Mouse (Mus musculus) MEL (cell line): ENCODE data around the gene Atic. TPM values are rescaled to one million over a fixed set of nuclear protein-coding genes. Genes with fewer than 3 reads are reported as not detected.

Experiments
- DNase-seq: peaks from one replicate; pipeline ENCODE4 v3.0.0; 2011; ENCODE audit warnings: low read depth, low spot score
- H3K27ac ChIP-seq: 2 replicates; pipeline ENCODE4 v1.5.1; 2012; ENCODE audit warnings: low read depth, mild to moderate bottlenecking, control low read depth, low read length, moderate library complexity; ENCODE audit not compliant: control insufficient read depth
- H3K27me3 ChIP-seq, 2 experiments: fragments of 150-350 bp in 1 of 2; sonication (generic) in 1 of 2; 2 replicates each; pipeline ENCODE4 v1.6.1; 2012; ENCODE audit warnings: low read length in 2 of 2, mild to moderate bottlenecking in 2 of 2, improper control_type of control experiment in 1 of 2, moderate library complexity in 1 of 2; ENCODE audit not compliant: insufficient read depth in 2 of 2, control insufficient read depth in 1 of 2
- H3K36me3 ChIP-seq, 2 experiments: 2 replicates each; pipeline ENCODE4 v1.6.1; 2012 to 2014; ENCODE audit warnings: low read length in 2 of 2, improper control_type of control experiment in 1 of 2, inconsistent platforms in 1 of 2, mild to moderate bottlenecking in 1 of 2; ENCODE audit not compliant: insufficient read depth in 2 of 2, control insufficient read depth in 1 of 2
- H3K4me1 ChIP-seq, 2 experiments: fragments of 150-350 bp in 1 of 2; sonication (generic) in 1 of 2; 2 replicates each; pipeline ENCODE4 v1.6.1; 2012; ENCODE audit warnings: low read length in 2 of 2, improper control_type of control experiment in 1 of 2, mild to moderate bottlenecking in 1 of 2; ENCODE audit not compliant: insufficient read depth in 2 of 2, control insufficient read depth in 1 of 2
- H3K4me3 ChIP-seq, 2 experiments: fragments of 150-350 bp in 1 of 2; sonication (generic) in 1 of 2; 2 replicates each; pipeline ENCODE4 v1.5.1; 2012; ENCODE audit warnings: low read depth in 2 of 2, low read length in 2 of 2, mild to moderate bottlenecking in 2 of 2, moderate library complexity in 2 of 2, control low read depth in 1 of 2, improper control_type of control experiment in 1 of 2; ENCODE audit not compliant: control insufficient read depth in 1 of 2, insufficient read depth in 1 of 2
- H3K79me2 ChIP-seq: 2 replicates; pipeline ENCODE4 v1.6.1; 2012; ENCODE audit warnings: mild to moderate bottlenecking, low read length, moderate library complexity; ENCODE audit not compliant: control insufficient read depth, poor library complexity, insufficient read depth
- H3K9ac ChIP-seq: 2 replicates; pipeline ENCODE4 v1.6.1; 2012; ENCODE audit warnings: low read depth, mild to moderate bottlenecking, control low read depth, low read length, moderate library complexity; ENCODE audit not compliant: control insufficient read depth, poor library complexity, severe bottlenecking
- H3K9me3 ChIP-seq: fragments of 150-350 bp; sonication (generic); replicated peaks from 2 replicates; pipeline ENCODE4 v1.6.1; 2012; ENCODE audit warnings: mild to moderate bottlenecking, low read length, improper control_type of control experiment, moderate library complexity; ENCODE audit not compliant: insufficient read depth
- CHD2 ChIP-seq: IDR thresholded peaks from 2 replicates; pipeline ENCODE4 v1.6.1; 2011; ENCODE audit warnings: low read length, improper control_type of control experiment
- E2F4 ChIP-seq: IDR thresholded peaks from 2 replicates; pipeline ENCODE4 v1.6.1; 2011; ENCODE audit warnings: low read depth, low read length, improper control_type of control experiment, borderline replicate concordance
- EP300 ChIP-seq, 2 experiments: IDR thresholded peaks; 2 replicates each; pipeline ENCODE4 v1.6.1; 2011; ENCODE audit warnings: improper control_type of control experiment in 2 of 2, low read length in 2 of 2, low read depth in 1 of 2, mild to moderate bottlenecking in 1 of 2
- GABPA ChIP-seq: IDR thresholded peaks from 2 replicates; pipeline ENCODE4 v1.6.1; 2012; ENCODE audit warnings: low read depth, mild to moderate bottlenecking, inconsistent platforms, low read length, improper control_type of control experiment, moderate library complexity
- GATA1 ChIP-seq: IDR thresholded peaks from 2 replicates; pipeline ENCODE4 v1.6.1; 2011; ENCODE audit warnings: low read depth, low read length, improper control_type of control experiment
- MAFK ChIP-seq: IDR thresholded peaks from 2 replicates; pipeline ENCODE4 v1.6.1; 2011; ENCODE audit warnings: low read depth, mild to moderate bottlenecking, low read length, improper control_type of control experiment, borderline replicate concordance
- MXI1 ChIP-seq: IDR thresholded peaks from 2 replicates; pipeline ENCODE4 v1.6.1; 2011; ENCODE audit warnings: mild to moderate bottlenecking, low read depth, low read length, improper control_type of control experiment
- MYC ChIP-seq: IDR thresholded peaks from 2 replicates; pipeline ENCODE4 v1.6.1; 2011; ENCODE audit warnings: low read depth, mild to moderate bottlenecking, low read length, improper control_type of control experiment, moderate library complexity
- NELFE ChIP-seq: IDR thresholded peaks from 2 replicates; pipeline ENCODE4 v1.6.1; 2011; ENCODE audit warnings: low read depth, low read length, improper control_type of control experiment
- NRF1 ChIP-seq: IDR thresholded peaks from 2 replicates; pipeline ENCODE4 v1.6.1; 2014; ENCODE audit warnings: low read depth, mild to moderate bottlenecking, inconsistent platforms, low read length, improper control_type of control experiment, moderate library complexity; ENCODE audit not compliant: poor library complexity, insufficient read depth, severe bottlenecking
- POLR2AphosphoS2 ChIP-seq: IDR thresholded peaks from 2 replicates; pipeline ENCODE4 v1.6.1; 2011; ENCODE audit warnings: low read length, improper control_type of control experiment
- POLR2AphosphoS5 ChIP-seq: IDR thresholded peaks from 2 replicates; pipeline ENCODE4 v1.6.1; 2012; ENCODE audit warnings: low read depth, borderline replicate concordance, mild to moderate bottlenecking, inconsistent platforms, low read length, moderate library complexity, mixed read lengths
- RCOR1 ChIP-seq: IDR thresholded peaks from 2 replicates; pipeline ENCODE4 v1.6.1; 2012; ENCODE audit warnings: low read depth, mild to moderate bottlenecking, inconsistent platforms, low read length, improper control_type of control experiment
- SIN3A ChIP-seq: IDR thresholded peaks from 2 replicates; pipeline ENCODE4 v1.6.1; 2012; ENCODE audit warnings: low read length, improper control_type of control experiment, inconsistent platforms
- SMC3 ChIP-seq: IDR thresholded peaks from 2 replicates; pipeline ENCODE4 v1.6.1; 2011; ENCODE audit warnings: low read depth, low read length, improper control_type of control experiment
- TAL1 ChIP-seq: IDR thresholded peaks from 2 replicates; pipeline ENCODE4 v1.6.1; 2012; ENCODE audit warnings: mild to moderate bottlenecking, inconsistent platforms, low read length, moderate library complexity, mixed read lengths
- TBP ChIP-seq: IDR thresholded peaks from 2 replicates; pipeline ENCODE4 v1.8.0; 2011; ENCODE audit warnings: low read depth, low read length, improper control_type of control experiment
- TCF12 ChIP-seq: IDR thresholded peaks from 2 replicates; pipeline ENCODE4 v1.6.1; 2014; ENCODE audit warnings: low read depth, mild to moderate bottlenecking, inconsistent platforms, low read length, improper control_type of control experiment, moderate library complexity
- UBTF ChIP-seq: IDR thresholded peaks from 2 replicates; pipeline ENCODE4 v1.6.1; 2012; ENCODE audit warnings: low read depth, mild to moderate bottlenecking, inconsistent platforms, low read length, improper control_type of control experiment, moderate library complexity, borderline replicate concordance; ENCODE audit not compliant: insufficient read depth
- ZKSCAN1 ChIP-seq: IDR thresholded peaks from 2 replicates; pipeline ENCODE4 v1.6.1; 2012; ENCODE audit warnings: low read depth, mild to moderate bottlenecking, inconsistent platforms, low read length, improper control_type of control experiment, moderate library complexity
- ZMIZ1 ChIP-seq: IDR thresholded peaks from 2 replicates; pipeline ENCODE4 v1.6.1; 2012; ENCODE audit warnings: low read depth, mild to moderate bottlenecking, inconsistent platforms, low read length, improper control_type of control experiment, moderate library complexity
- ZNF384 ChIP-seq: IDR thresholded peaks from 2 replicates; pipeline ENCODE4 v1.6.1; 2012; ENCODE audit warnings: low read depth, mild to moderate bottlenecking, inconsistent platforms, low read length, improper control_type of control experiment
- polyA plus RNA-seq, 2 experiments: library from polyadenylated mRNA; stranded (reverse) in 1 of 2; unstranded in 1 of 2; fragments of >175 nt in 1 of 2; fragments of >200 nt in 1 of 2; gene quantifications; 2 replicates each; pipeline versions ENCODE4 v1.2.1 to v1.2.4; 2012; ENCODE audit warnings: low replicate concordance in 2 of 2, low read depth in 1 of 2; ENCODE audit not compliant: insufficient read length in 2 of 2, insufficient read depth in 1 of 2, missing spikeins in 1 of 2
- total RNA-seq: library from RNA; depleted of rRNA; stranded (reverse); fragments of 300-350 nt; gene quantifications from 2 replicates; pipeline ENCODE4 v1.2.3, GENCODE M21; 2012

Atic gene
- total and polyA plus RNA-seq, 3 experiments, result 190 to 221 TPM; not detected in 1

GRCm38 (mm10) chr1:71564291-71564690, 7.3 kb downstream of the Atic start:
- no peak overlapping the region for H3K4me3 ChIP-seq
- no peaks in the 10 kb centered on the region for H3K9me3 ChIP-seq
- H3K27me3 ChIP-seq, result no peaks in the 10 kb centered on the region
- H3K36me3 ChIP-seq, result peaks cover 14 to 49% of the 10 kb centered on the region in 2 experiments
- H3K79me2 ChIP-seq, result peaks cover 20% of the 10 kb centered on the region
- H3K9ac ChIP-seq, result no peak overlapping the region
- no peaks in the 10 kb centered on the region for H3K4me1 ChIP-seq
- DNase-seq, result no peak
- TF ChIP-seq CHD2 (no peak), TCF12 (no peak), ZNF384 (no peak), POLR2AphosphoS5 (no peak), NELFE (no peak), MAFK (no peak), POLR2AphosphoS2 (no peak), MYC (no peak), EP300 (IDR thresholded peaks at IDR 0.05; ENCODE audit: low read depth in 1 of 2, low read length in 2 of 2) (no peak), SIN3A (no peak), SMC3 (no peak), UBTF (no peak), ZMIZ1 (no peak), MXI1 (no peak), TBP (no peak), GABPA (no peak), ZKSCAN1 (no peak), NRF1 (no peak), TAL1 (no peak), RCOR1 (no peak)
- no peak overlapping the region for H3K27ac ChIP-seq

- Histone ChIP-seq H3K4me3 (no peak overlapping the region), H3K36me3 (peaks cover 0 to 49% of the 10 kb centered on the region in 2 experiments; a peak in 2 of 4 replicates), H3K9me3 (no peaks in the 10 kb centered on the region), H3K79me2 (no peaks in the 10 kb centered on the region), H3K4me1 (no peaks in the 10 kb centered on the region), H3K27me3 (no peaks in the 10 kb centered on the region), H3K27ac (no peak overlapping the region), H3K9ac (no peak overlapping the region)
- TF ChIP-seq ZNF384 (no peak), MYC (no peak), E2F4 (no peak), MXI1 (no peak), GATA1 (no peak)
- no peak for DNase-seq
Measured at GRCm38 (mm10) chr1:71567884-71568605, 11.1 kb downstream of the Atic start.
